Mouse (Mus musculus) CD8-positive naive resting alpha-beta T cell, adult 2 months (primary cell): ENCODE measurements around the gene Dnah3.

Experiments
- DNase-seq, 2 experiments: peaks; one replicate each; pipeline ENCODE4 v3.0.0; 2022; ENCODE audit warnings: low read depth in 2 of 2, low spot score in 2 of 2

Dnah3 gene

DNA sequence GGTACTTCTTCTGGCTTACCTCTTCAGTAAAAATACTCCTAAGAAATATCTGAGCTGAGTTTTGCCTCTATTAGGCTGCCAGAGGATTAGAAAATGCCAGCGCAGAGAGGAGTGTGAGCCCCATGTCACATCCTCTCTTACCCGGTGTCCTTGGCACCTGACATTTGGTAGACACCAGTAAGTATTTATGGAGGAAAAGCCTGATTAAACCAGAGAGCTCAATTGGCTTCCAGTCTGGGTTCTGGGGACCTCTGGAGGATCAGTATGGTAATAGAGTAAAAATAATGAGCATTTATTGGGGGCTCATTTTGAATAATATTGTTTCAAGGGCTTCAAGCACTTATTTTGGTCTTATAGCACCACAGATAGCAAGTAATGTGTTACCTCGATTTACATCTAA lies 39.6 kb downstream of the Dnah3 start:
- no peak for DNase-seq

- DNase-seq = no peak
These were observed 41.1 kb downstream of the Dnah3 start for GRCm38 (mm10) chr7:120054016-120054415.

GRCm38 (mm10) chr7:120050447-120050846 lies 44.6 kb downstream of the Dnah3 start:
- no peak for DNase-seq

- no peak for DNase-seq
These were observed 51.1 kb downstream of the Dnah3 start for GRCm38 (mm10) chr7:120043990-120044389.

- DNase-seq = no peak
These were observed 58.7 kb downstream of the Dnah3 start for GRCm38 (mm10) chr7:120036422-120036821.

DNA sequence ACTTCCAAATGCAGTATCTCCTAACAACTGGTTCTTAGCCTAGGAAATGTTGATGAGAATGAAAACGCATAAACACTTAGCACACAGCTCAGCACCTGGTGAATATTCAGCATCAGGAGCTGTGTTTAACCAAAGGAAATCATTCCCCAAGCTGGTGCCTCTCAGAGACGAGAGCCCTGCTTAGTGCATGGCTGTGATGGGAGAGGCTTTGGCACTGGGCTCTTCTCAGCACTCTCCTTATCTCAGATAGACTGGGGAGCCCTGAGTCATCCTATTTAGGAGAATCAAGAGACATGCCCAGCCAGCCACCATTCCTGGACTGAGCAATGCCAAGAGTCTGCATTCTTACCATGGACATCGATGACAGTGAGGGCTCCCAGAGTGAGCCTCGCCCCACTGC lies 60.1 kb downstream of the Dnah3 start:
- no peak for DNase-seq

GRCm38 (mm10) chr7:120034566-120034965 lies 60.5 kb downstream of the Dnah3 start:
- DNase-seq = no peak

- no peak for DNase-seq
These were observed 66.4 kb downstream of the Dnah3 start for GRCm38 (mm10) chr7:120028669-120029068.

DNA sequence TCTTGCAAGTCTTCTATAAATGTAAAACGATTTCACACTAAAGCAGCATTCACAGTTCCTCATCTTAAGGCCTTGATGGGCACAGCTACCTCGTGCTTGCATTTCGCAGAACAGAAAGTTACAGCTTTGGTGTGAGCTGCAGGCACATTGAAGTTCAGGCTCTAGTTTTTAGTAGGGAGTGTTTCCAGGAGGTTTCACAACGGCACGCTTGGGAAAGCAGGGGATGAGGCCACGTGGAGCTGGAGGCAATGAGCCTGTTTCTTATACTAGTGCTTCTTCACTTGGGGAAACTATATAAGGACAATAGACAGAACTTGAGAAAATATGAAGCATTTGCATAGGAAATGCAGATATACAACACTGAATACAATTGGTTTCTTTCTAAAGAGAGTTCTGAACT lies 98.0 kb downstream of the Dnah3 start:
- no peak for DNase-seq

- DNase-seq = no peak
These were observed 109.7 kb downstream of the Dnah3 start for GRCm38 (mm10) chr7:119985279-119985912.

DNA sequence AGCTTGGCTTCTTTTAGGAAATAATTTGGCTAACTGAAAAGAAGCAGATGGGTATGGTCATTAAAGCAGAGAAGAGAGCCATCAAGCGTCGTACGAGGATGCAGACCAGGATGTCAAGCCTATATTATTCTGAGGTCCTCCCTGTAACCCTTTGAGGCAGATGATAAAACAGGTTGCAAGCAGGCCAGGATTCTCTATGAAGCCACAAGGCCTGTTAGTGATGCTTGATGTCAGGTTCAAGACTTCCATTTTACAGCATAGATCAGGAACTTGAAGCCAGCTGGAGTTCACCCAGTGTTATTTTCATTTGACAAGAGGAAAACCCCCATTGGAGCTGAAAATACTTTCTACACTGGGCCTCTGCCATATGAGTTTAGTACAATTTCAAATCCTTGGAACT lies 114.9 kb downstream of the Dnah3 start:
- no peak for DNase-seq

DNA sequence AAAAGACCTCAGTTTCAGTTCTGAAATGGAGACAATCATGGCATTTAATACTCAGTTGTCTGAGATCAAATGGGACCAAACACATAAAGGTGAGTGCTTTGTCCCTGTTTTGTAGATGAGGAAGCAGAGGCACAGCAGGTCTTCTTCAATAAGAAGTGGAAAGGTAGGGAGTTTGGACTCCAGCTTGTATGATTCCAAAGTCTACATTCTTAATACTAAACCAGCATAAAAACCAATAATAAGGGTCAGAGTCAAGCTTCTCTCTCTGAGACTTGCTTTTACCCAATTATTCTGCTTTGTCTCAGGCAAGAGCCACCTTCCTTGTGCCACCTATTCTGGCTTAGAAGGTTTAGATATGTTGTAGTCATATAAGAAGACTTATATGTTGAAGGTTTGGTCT lies 116.5 kb downstream of the Dnah3 start:
- DNase-seq = no peak

DNA sequence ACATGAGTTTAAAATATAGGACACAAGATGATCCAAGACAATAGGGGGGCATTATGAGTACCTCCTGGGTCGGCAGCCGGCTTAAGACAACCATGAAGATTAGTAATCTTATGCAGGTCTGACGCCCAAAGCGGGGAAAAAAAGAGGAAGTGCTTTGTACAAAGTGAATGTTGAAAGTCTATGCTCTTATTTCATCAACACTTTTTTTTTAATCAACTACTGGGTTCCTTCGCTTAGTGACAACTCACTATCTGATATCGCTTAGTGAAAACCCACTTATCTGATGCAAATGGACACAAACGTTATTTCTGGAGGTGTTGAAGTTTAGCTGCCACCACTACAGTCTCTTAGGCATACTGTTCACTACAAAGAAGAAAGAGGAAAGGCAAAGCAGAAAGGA lies 117.5 kb downstream of the Dnah3 start:
- no peak for DNase-seq

DNA sequence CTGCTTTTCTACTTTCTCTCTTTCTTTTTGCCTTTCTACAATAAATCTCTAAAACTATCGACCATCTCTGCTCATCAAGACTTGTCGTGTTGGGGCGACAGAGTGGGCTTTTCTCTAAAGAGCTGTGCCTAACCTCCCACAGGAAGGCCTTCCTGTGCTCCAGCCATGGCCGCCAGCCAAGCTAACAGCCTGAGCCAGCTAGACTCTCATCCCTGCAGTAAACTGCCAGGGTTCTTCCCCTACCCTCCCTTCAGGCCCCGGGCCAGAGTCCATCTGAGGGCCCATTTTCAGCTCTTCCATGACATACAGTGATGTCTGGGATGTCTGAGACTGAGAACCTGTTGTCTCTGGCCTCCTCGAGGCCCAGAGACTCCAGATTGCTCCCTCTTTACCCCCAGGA lies 118.8 kb downstream of the Dnah3 start:
- DNase-seq = no peak

DNA sequence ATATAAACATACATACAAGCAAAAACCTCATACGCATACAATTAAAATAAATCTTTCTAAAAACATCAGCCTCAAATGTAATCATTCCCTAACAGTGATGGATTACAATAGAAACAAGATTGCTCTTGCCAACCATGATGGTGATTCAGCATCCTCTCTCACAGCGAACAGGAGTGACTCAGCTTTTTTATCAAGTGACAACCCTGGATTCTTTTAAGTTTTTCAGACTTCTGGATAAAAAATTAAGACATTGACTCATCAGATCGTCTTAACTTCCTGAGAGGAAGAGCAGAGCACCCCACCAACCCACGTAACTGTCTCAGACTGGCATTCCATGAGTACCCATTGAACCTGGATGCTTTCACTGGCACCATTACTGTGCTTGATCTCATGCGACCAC lies 120.9 kb downstream of the Dnah3 start:
- no peak for DNase-seq

GRCm38 (mm10) chr7:119969320-119969719 lies 125.8 kb downstream of the Dnah3 start:
- DNase-seq = no peak

DNA sequence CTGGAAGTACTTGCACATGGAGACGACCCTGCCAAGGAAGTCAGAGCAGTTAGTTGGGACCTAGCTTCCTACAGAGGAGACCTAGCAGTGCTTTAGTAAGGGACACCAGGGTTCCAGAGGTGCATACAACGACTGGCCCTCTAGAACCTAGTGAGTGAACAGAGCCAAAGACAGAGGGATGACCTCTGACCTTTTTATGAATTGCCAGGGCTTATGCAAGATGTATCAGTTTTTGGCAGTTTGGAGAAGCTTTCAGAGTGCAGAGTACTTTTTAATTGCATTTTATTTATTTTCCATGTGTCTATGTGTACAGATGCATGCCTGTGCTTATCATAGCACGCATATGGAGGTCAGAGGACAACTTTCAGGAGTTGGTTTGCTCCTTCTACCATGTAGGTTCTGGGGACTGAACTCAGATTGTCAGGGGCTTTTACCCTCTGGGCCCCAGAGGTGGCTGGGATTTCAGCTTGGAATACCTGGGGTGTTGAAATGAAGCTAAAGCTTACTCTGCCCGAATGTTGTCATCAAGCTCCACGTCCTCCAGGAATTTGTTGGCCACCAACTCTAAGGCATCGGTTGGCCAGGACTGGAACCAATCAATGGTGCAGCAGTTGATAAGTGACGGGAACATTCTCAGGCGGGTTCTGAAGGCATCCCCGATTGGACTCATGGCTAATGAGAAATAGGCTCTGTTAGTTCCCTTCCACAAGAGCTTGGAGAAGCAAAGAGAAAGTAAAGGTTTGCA lies 129.3 kb downstream of the Dnah3 start:
- no peak for DNase-seq

DNA sequence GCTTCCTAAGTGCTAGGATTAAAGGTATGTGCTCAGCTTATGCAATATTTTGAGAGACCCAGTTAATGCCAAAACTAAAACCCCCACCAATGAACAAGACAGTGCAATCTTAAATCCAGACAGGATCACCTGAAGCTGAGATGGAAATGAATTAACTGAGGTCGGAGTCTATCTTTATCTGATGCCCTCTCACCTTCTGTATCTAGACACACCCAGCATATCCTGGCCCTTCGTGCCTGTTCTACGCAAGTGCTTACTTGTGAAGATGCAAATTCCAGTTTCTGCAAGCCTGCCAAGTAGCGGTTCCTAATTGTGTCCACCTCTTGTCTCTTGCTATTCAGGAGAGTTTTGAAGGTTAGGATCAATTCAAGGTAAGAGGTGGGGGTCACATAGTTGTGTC lies 129.9 kb downstream of the Dnah3 start:
- no peak for DNase-seq

GRCm38 (mm10) chr7:119961107-119961506 lies 134.0 kb downstream of the Dnah3 start:
- no peak for DNase-seq

GRCm38 (mm10) chr7:119960546-119960945 lies 134.5 kb downstream of the Dnah3 start:
- DNase-seq = no peak

DNA sequence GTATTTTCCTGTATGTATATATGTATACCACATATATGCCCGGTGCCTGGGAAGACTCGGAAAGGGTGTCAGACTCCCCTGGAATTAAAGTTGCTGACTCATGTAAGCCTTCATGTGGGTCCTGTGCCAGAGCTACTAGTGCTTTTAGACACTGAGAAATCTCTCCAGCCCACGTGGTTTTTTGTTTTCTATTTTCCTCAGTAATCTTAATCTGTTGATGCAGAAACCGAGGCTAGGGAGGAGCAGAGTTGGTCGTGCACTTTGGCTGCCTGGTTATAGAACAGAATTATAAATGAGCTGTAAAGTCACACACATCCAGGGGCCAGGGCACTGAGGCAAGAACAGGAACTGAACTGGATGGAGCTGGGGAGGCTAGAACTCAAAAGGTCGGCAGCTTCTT lies 135.1 kb downstream of the Dnah3 start:
- DNase-seq = no peak

DNA sequence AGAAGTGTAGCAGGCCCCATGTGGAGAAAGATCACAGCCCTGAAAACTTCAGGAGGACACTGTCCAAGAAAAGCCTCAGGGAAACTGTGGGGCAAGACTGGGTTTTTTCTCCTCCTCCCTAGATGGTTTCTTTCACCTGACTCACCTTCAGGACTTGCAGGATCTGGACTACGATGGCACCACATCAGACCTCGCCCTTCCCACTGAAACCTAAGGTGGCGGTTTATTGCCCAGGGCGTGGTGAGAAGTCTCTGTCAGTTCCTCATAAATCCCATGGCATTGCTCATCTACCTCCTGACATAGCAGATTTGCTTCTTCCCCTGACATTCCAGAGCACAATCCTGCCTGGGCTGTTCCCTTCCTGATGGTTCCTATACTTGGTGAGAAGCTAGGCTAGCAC lies 135.6 kb downstream of the Dnah3 start:
- DNase-seq = no peak

DNA sequence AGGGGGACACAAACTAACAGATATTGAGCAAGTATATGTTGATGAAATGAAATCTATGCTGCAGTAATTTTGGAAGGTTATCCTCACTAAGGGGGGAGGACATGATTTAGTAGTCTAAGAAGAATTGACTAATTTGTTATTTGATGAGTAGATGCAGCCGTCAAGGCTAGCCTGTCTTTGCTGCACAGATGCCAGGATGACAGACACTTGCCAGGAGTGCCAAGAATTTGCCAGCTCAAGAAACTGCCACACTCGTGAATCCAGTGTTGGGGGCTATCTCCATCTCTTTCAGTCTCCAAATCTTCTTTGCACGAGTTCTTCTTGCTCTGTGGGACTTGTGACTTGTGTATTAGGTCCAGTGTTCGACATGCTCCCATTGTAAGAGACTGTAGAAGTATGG lies 136.0 kb downstream of the Dnah3 start:
- no peak for DNase-seq
